Mouse (Mus musculus) thymus, adult 2 months (tissue): ENCODE measurements around the gene Selenbp1.

Source experiments
- CTCF ChIP-seq: fragments of 200-500 bp; IDR thresholded peaks from 2 replicates; pipeline ENCODE4 v1.5.1; 2012; ENCODE audit warnings: mild to moderate bottlenecking, control low read depth, low read length, moderate library complexity, borderline replicate concordance; ENCODE audit not compliant: control insufficient read depth, poor library complexity, insufficient read depth; ENCODE audit errors: extremely low read depth
- POLR2A ChIP-seq: fragments of 200-500 bp; IDR thresholded peaks from 2 replicates; pipeline ENCODE4 v1.6.1; 2012; ENCODE audit warnings: mild to moderate bottlenecking, low read length, control low read depth, moderate library complexity; ENCODE audit not compliant: control insufficient read depth, poor library complexity, insufficient read depth; ENCODE audit errors: extremely low read depth

DNA sequence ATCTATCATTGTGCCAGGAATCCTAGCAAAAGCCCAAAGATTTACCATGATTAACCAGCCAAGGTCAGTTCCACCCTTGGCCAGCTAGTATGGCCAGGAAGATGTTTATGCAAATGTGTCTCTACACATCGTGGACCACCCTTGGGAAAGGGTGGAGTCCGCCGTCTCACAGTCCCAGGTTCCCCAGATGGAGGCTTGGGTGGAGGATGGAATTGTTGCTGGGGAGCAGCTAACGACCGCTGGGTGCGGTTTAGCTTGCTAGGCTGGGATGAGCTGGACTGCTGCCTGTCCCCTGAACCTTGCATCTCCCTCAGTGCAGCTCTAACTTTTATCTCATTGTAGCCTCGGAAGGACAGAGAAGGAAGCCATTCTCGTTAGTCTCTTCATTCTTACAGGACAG is 27.0 kb downstream of the Selenbp1 start:
- no peak for TF ChIP-seq POLR2A
- no peak for TF ChIP-seq CTCF
